Mouse (Mus musculus) CH12.LX (cell line): Measurements from ENCODE around the gene 1700008O03Rik.

Source experiments
- HCFC1 ChIP-seq: IDR thresholded peaks from 2 replicates; pipeline ENCODE4 v1.6.1; 2012; ENCODE audit warnings: low read depth, mild to moderate bottlenecking, inconsistent platforms, low read length, improper control_type of control experiment
- MAX ChIP-seq: IDR thresholded peaks from 2 replicates; pipeline ENCODE4 v1.6.1; 2011; ENCODE audit warnings: low read length, improper control_type of control experiment
- RCOR1 ChIP-seq: conservative IDR thresholded peaks from 2 replicates; pipeline ENCODE4 v1.6.1; 2012; ENCODE audit warnings: low read depth, mild to moderate bottlenecking, inconsistent platforms, low read length, improper control_type of control experiment

DNA sequence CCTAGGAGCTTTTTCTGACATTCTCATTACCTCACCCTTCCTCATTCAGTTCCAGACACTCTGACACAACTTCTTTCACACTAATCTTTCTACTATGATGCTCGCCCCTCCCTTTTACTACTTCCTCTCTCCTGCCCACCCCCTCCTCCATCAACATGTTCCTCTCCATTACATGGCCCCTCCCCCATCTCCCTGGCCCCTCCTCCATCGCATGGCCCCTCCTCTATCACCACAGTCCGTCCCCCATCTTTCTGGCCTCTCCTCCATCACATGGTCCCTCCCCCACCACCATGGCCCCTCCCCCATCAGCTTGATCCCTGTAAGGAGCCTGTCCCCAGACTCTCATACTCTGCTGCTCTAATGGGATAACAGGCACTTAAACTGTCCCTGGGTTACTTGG lies 36.6 kb downstream of the 1700008O03Rik start:
- no peak for TF ChIP-seq HCFC1
- TF ChIP-seq MAX, result no peak
- TF ChIP-seq RCOR1, result no peak
